Comparison of ENCODE assay signal across 24 mouse cellular contexts in genomic region chr13:101846016-101846415, GRCm38 (mm10).
DNase-seq lines count a peak whose midpoint lies in the region; ATAC-seq and TF ChIP-seq lines count a peak whose summit lies in the region.
"Had no signal": no experiment of that assay in that cellular context is flagged by ENCODE, and none has a peak within 500 bp of the region (broad histone marks: within the 10 kb centered on the region; RNA-seq: fewer than 3 reads in every experiment).

No protein-coding gene starts in this region.

- WGBS in lung, postnatal 0 days, result 42% methylated on average over 3 of the region's 3 CpGs

- no peak overlapping the region for H3K9ac ChIP-seq in lung, postnatal 0 days (replicated peaks; ENCODE audit: low read depth)
- H3K9ac ChIP-seq: embryonic facial prominence, embryonic 12.5 days; forebrain, embryonic 13.5 days had no signal

- TF ChIP-seq CTCF in lung, postnatal 0 days (IDR thresholded peaks at IDR 0.05), result no peak

- H3K9me3 ChIP-seq in lung, postnatal 0 days (ENCODE audit: low read length), result no peaks in the 10 kb centered on the region
- H3K9me3 ChIP-seq: embryonic facial prominence, embryonic 10.5 days; embryonic facial prominence, embryonic 12.5 days; forebrain, embryonic 13.5 days; G1E had no signal

- no peaks in the 10 kb centered on the region for H3K36me3 ChIP-seq in lung, postnatal 0 days (ENCODE audit: insufficient read depth, low read length)
- H3K36me3 ChIP-seq: embryonic facial prominence, embryonic 10.5 days; embryonic facial prominence, embryonic 12.5 days; G1E had no signal

- ATAC-seq in lung, postnatal 0 days, result peak; percentile 81
- ATAC-seq: activated CD4-positive, CD25-positive, alpha-beta regulatory T cell, adult 4 months; CD4-positive, CD25-positive, alpha-beta regulatory T cell, adult 4 months; forebrain, embryonic 13.5 days; Patski had no signal

- H3K4me1 ChIP-seq in lung, postnatal 0 days (ENCODE audit: insufficient read depth, low read depth, low read length), result peaks cover 13% of the 10 kb centered on the region; the same call in 1 of the 2 replicates
- H3K4me1 ChIP-seq: embryonic facial prominence, embryonic 12.5 days; forebrain, embryonic 13.5 days had no signal

- peak; percentile 61 for TF ChIP-seq EP300 in lung, postnatal 0 days (IDR thresholded peaks at IDR 0.05)

- H3K27me3 ChIP-seq in lung, postnatal 0 days (replicated peaks; ENCODE audit: insufficient read depth, low read length), result no peaks in the 10 kb centered on the region
- H3K27me3 ChIP-seq: CH12.LX; embryonic facial prominence, embryonic 12.5 days; forebrain, embryonic 13.5 days; Patski had no signal

- H3K27ac ChIP-seq in lung, postnatal 0 days (ENCODE audit: low read length), result no peak overlapping the region
- H3K27ac ChIP-seq: embryonic facial prominence, embryonic 10.5 days; embryonic facial prominence, embryonic 12.5 days; forebrain, embryonic 13.5 days had no signal

- no peak overlapping the region for H3K4me2 ChIP-seq in lung, postnatal 0 days (replicated peaks; ENCODE audit: low read depth, low read length)
- H3K4me2 ChIP-seq: embryonic facial prominence, embryonic 12.5 days; forebrain, embryonic 13.5 days had no signal

- H3K4me3 ChIP-seq in lung, postnatal 0 days (ENCODE audit: low read depth, low read length), result no peak overlapping the region
- H3K4me3 ChIP-seq: embryonic facial prominence, embryonic 10.5 days; embryonic facial prominence, embryonic 12.5 days; forebrain, embryonic 13.5 days had no signal

- peak; percentile 29 for DNase-seq in heart, adult 11 months
- DNase-seq in heart, adult 9 months (ENCODE audit: low spot score in 2 of 2), result no peak
- DNase-seq in lung, postnatal 0 days (ENCODE audit: low spot score), result peak; percentile 78
- no peak for DNase-seq in lung, postnatal 14 days
- DNase-seq in lung, postnatal 10 days, result peak; percentile 13
- DNase-seq in lung, postnatal 36 days, result peak; percentile 58
- DNase-seq in layer of hippocampus, adult 8-10 months (ENCODE audit: low spot score in 2 of 2), result no peak
- DNase-seq: adrenal gland, adult 8-10 months; adrenal gland, postnatal 14 days; adrenal gland, postnatal 36 days; B cell, adult 2 months; cerebellum, adult 11-12 months; cerebellum, adult 2 months; cerebellum, adult 9-10 months; cerebellum, postnatal 10 days; cerebellum, postnatal 25 days had no signal

Comparison
In these comparisons a context has a peak if more than half of its experiments do, and no peak if none do; other contexts are left out.
1. DNase-seq: peak in heart, adult 11 months (single experiment), lung, postnatal 0 days (single experiment), lung, postnatal 10 days (single experiment) and lung, postnatal 36 days (single experiment); none in heart, adult 9 months (0 of 2), lung, postnatal 14 days (single experiment) and layer of hippocampus, adult 8-10 months (0 of 2).